Mouse (Mus musculus) embryonic facial prominence, embryonic 10.5 days (tissue): ENCODE data around the gene Per3. TPM values are rescaled to one million over a fixed set of nuclear protein-coding genes. Genes with fewer than 3 reads are reported as not detected.
A peak's percentile ranks its signal among the peaks of the same experiment; 100 is the strongest.

Experiments used
- DNase-seq: peaks from one replicate; pipeline ENCODE4 v3.0.0-alpha.2; 2017; ENCODE audit warnings: low spot score
- H3K27ac ChIP-seq: fragments of 300-500 bp; sonication (generic); replicated peaks from 2 replicates; pipeline ENCODE4 v1.5.1; 2016; ENCODE audit warnings: mild to moderate bottlenecking
- H3K27me3 ChIP-seq: fragments of 300-500 bp; sonication (generic); replicated peaks from 2 replicates; pipeline ENCODE4 v1.6.1; 2016; ENCODE audit warnings: low read depth, mild to moderate bottlenecking; ENCODE audit not compliant: poor library complexity, severe bottlenecking
- H3K36me3 ChIP-seq: fragments of 300-500 bp; sonication (generic); replicated peaks from 2 replicates; pipeline ENCODE4 v1.6.1; 2016; ENCODE audit warnings: mild to moderate bottlenecking, moderate library complexity
- H3K4me1 ChIP-seq: fragments of 300-500 bp; sonication (generic); 2 replicates; pipeline ENCODE4 v1.6.1; 2016
- H3K4me3 ChIP-seq: fragments of 300-500 bp; sonication (generic); 2 replicates; pipeline ENCODE4 v1.5.1; 2016; ENCODE audit warnings: mild to moderate bottlenecking, moderate library complexity
- H3K9me3 ChIP-seq: fragments of 300-500 bp; sonication (generic); 2 replicates; pipeline ENCODE4 v1.6.1; 2016; ENCODE audit warnings: mild to moderate bottlenecking
- WGBS: fragments of 180-500 bp; shearing (Covaris S2); methylation state at CpG from one replicate; pipeline ENCODE4 v1.1.7; 2016; 5-methylcytosine and 5-hydroxymethylcytosine counted together
- polyA plus RNA-seq: library from polyadenylated mRNA; unstranded; fragments of >200 nt; fragmentation: Nextera tagmentation; extraction: Ambion mirVana; gene quantifications from 2 replicates; pipeline ENCODE4 v1.2.1, GENCODE M21; 2016

The Per3 gene
- 7.8 TPM in 2 replicates for polyA plus RNA-seq

GRCm38 (mm10) chr4:151044037-151044943 lies at the start of gene Per3:
Per3 (minus strand) TSS chr4:151044665.
- peak; percentile 98 for DNase-seq
- H3K36me3 ChIP-seq, result peaks cover 29% of the 10 kb centered on the region
- WGBS, result under 1% methylated on average over 79 of the region's 79 CpGs
- H3K27ac ChIP-seq, result peak within 1 kb of the TSS; percentile 83
- 0 out of 2 replicates have a peak, but pooled peaks cover 8% of the 10 kb centered on the region for H3K27me3 ChIP-seq
- peak within 1 kb of the TSS; percentile 71 for H3K4me3 ChIP-seq
- H3K9me3 ChIP-seq, result no peaks in the 10 kb centered on the region
- H3K4me1 ChIP-seq, result peaks cover 20% of the 10 kb centered on the region

GRCm38 (mm10) chr4:151089270-151089669 lies 44.8 kb upstream of the Per3 start, which contains the start of gene Gm13090:
Gm13090 (plus strand) TSS chr4:151089570.
- H3K36me3 ChIP-seq, result peaks cover 51% of the 10 kb centered on the region
- H3K4me1 ChIP-seq, result peaks cover 7% of the 10 kb centered on the region
- no peaks in the 10 kb centered on the region for H3K27me3 ChIP-seq
- 90% methylated on average over 7 of the region's 7 CpGs for WGBS
- no peak within 1 kb of the TSS; the same call in 1 of the 2 replicates for H3K27ac ChIP-seq
- DNase-seq, result no peak
- H3K9me3 ChIP-seq, result no peaks in the 10 kb centered on the region
- H3K4me3 ChIP-seq, result no peak within 1 kb of the TSS

DNA sequence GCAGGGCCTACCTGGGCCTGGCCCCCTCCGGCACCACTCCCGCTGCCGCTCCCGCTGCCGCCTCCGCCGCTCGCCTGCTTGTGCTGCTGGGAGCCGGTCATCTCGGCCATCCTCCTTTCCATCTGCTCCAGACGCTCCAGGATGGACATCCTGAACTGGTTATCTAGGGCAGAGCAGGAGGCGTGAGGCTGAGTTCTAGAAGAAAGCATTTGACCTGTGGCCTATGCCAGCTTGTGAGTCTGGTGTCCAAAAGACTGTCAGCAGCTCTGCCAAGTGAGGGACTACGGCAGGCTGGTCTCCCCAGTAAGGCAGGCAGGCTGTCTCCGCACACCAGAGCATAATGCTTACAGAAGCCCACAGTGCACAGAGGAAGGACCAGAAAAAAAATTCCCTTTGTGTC lies 44.4 kb upstream of the Per3 start:
- Histone ChIP-seq H3K36me3 (peaks cover 51% of the 10 kb centered on the region), H3K4me1 (peaks cover 7% of the 10 kb centered on the region), H3K9me3 (no peaks in the 10 kb centered on the region), H3K27me3 (no peaks in the 10 kb centered on the region), H3K27ac (no peak overlapping the region; the same call in 1 of the 2 replicates), H3K4me3 (no peak overlapping the region)
- WGBS, result 91% methylated on average over 14 of the region's 14 CpGs
- DNase-seq, result no peak

- Histone ChIP-seq H3K4me1 (peaks cover 7% of the 10 kb centered on the region), H3K9me3 (no peaks in the 10 kb centered on the region), H3K27ac (no peak overlapping the region), H3K27me3 (no peaks in the 10 kb centered on the region), H3K4me3 (no peak overlapping the region), H3K36me3 (peaks cover 65% of the 10 kb centered on the region)
- WGBS, result 97% methylated on average over 1 of the region's 1 CpGs
- no peak for DNase-seq
Observed at GRCm38 (mm10) chr4:151087358-151087757, 42.9 kb upstream of the Per3 start.

GRCm38 (mm10) chr4:151083027-151083426 lies 38.6 kb upstream of the Per3 start:
- no peaks in the 10 kb centered on the region for H3K4me1 ChIP-seq
- no peak for DNase-seq
- 84% methylated on average over 5 of the region's 5 CpGs for WGBS
- no peak overlapping the region for H3K4me3 ChIP-seq
- no peaks in the 10 kb centered on the region for H3K9me3 ChIP-seq
- no peak overlapping the region for H3K27ac ChIP-seq
- peaks cover 95% of the 10 kb centered on the region for H3K36me3 ChIP-seq
- no peaks in the 10 kb centered on the region for H3K27me3 ChIP-seq

DNA sequence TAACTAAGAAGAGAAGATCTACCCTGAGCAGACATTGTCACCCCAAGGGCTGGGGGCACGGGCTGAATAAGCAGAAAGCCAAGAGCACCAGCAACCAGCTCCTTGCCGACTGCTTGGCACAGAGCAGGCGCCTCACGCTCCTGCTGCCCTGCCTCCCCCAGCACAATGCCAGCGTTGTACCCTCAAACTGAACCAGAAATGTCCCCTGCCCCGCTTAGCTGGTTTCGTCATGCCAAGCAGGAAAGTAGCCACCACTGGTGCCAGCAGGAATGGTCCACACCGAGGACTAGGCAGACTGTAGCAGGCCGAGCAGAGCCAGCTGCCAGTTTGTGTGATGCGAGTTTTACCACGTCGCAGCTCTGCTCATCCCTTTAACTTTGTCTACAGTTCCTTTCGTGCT lies 37.5 kb upstream of the Per3 start:
- Histone ChIP-seq H3K4me3 (no peak overlapping the region), H3K9me3 (no peaks in the 10 kb centered on the region), H3K36me3 (peaks cover 94% of the 10 kb centered on the region), H3K27ac (no peak overlapping the region), H3K27me3 (no peaks in the 10 kb centered on the region), H3K4me1 (no peaks in the 10 kb centered on the region)
- 93% methylated on average over 13 of the region's 13 CpGs for WGBS
- DNase-seq, result no peak

DNA sequence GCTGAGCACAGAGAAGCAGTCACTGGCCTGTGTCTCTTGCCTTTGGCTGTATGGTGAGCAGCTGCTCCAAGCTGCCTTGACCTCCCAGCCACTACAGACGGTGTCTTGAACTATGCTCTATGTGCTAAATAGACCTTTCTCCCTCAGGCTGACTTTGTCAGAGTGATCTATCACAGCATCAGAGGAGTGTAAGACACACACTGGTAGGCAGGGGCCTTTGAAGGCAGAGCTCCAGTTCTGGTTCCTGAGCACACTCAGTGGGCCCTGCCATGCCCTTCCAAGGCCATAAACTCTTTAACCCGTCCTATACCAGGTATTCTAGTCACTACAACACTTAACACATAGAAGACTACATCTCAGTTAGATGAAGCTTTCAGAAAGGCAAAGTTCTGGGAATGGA lies 36.9 kb upstream of the Per3 start:
- no peaks in the 10 kb centered on the region for H3K27me3 ChIP-seq
- no peak overlapping the region for H3K4me3 ChIP-seq
- H3K4me1 ChIP-seq, result no peaks in the 10 kb centered on the region
- no peak for DNase-seq
- WGBS, result 81% methylated on average over 2 of the region's 2 CpGs
- H3K9me3 ChIP-seq, result no peaks in the 10 kb centered on the region
- H3K27ac ChIP-seq, result no peak overlapping the region
- peaks cover 96% of the 10 kb centered on the region for H3K36me3 ChIP-seq

GRCm38 (mm10) chr4:151074817-151075216 lies 30.4 kb upstream of the Per3 start:
- peaks cover 97% of the 10 kb centered on the region for H3K36me3 ChIP-seq
- H3K9me3 ChIP-seq, result no peaks in the 10 kb centered on the region
- no peak for DNase-seq
- 92% methylated on average over 15 of the region's 15 CpGs for WGBS
- H3K27me3 ChIP-seq, result no peaks in the 10 kb centered on the region
- H3K27ac ChIP-seq, result no peak overlapping the region
- H3K4me1 ChIP-seq, result no peaks in the 10 kb centered on the region
- H3K4me3 ChIP-seq, result no peak overlapping the region

GRCm38 (mm10) chr4:151073108-151073744 lies 28.8 kb upstream of the Per3 start:
- Histone ChIP-seq H3K4me1 (no peaks in the 10 kb centered on the region), H3K9me3 (no peaks in the 10 kb centered on the region), H3K27ac (no peak overlapping the region), H3K4me3 (no peak overlapping the region), H3K36me3 (peaks cover 90% of the 10 kb centered on the region), H3K27me3 (no peaks in the 10 kb centered on the region)
- WGBS, result 58% methylated on average over 13 of the region's 13 CpGs
- DNase-seq, result peak; percentile 73

- Histone ChIP-seq H3K27ac (no peak overlapping the region), H3K36me3 (peaks cover 85% of the 10 kb centered on the region), H3K27me3 (no peaks in the 10 kb centered on the region), H3K9me3 (no peaks in the 10 kb centered on the region), H3K4me3 (no peak overlapping the region), H3K4me1 (no peaks in the 10 kb centered on the region)
- DNase-seq, result no peak
- WGBS, result 85% methylated on average over 7 of the region's 7 CpGs
Observed at GRCm38 (mm10) chr4:151070962-151071361, 26.5 kb upstream of the Per3 start.

DNA sequence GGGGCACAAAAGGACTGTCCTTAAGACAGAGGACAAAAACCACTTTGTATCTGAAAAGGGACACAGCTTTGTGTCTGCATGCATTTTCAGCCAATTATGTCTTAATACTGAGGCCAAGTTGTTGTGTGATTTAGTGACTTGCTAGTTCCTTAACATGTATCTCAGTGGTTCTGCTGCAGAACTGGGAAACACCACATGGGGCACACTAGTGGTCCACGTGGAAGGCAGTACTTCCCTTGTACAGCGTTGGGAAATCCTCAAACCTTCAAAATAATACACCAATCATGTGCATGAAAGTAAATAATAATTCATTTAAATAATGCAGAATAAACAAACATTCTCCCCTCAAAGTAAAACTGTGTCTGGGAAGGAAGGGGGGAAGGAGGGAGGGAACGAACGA lies 24.3 kb upstream of the Per3 start:
- 74% methylated on average over 4 of the region's 4 CpGs for WGBS
- no peak overlapping the region for H3K4me3 ChIP-seq

GRCm38 (mm10) chr4:151059566-151059965 lies 15.1 kb upstream of the Per3 start:
- H3K4me1 ChIP-seq, result peaks cover 20% of the 10 kb centered on the region
- no peak overlapping the region for H3K4me3 ChIP-seq
- H3K27ac ChIP-seq, result no peak overlapping the region
- 94% methylated on average over 4 of the region's 4 CpGs for WGBS
- no peaks in the 10 kb centered on the region for H3K27me3 ChIP-seq
- H3K36me3 ChIP-seq, result peaks cover 37% of the 10 kb centered on the region
- H3K9me3 ChIP-seq, result peaks cover 11% of the 10 kb centered on the region; the same call in 1 of the 2 replicates
- DNase-seq, result no peak

More for the DNA sequence above, 24.3 kb upstream of the Per3 start:
- Histone ChIP-seq H3K4me1 (no peaks in the 10 kb centered on the region), H3K36me3 (peaks cover 67% of the 10 kb centered on the region), H3K9me3 (no peaks in the 10 kb centered on the region), H3K27ac (no peak overlapping the region), H3K27me3 (no peaks in the 10 kb centered on the region)
- DNase-seq, result no peak
